Mouse (Mus musculus) layer of hippocampus, postnatal 14 days (tissue): ENCODE measurements around the gene S100a4. TPM values are rescaled to one million over a fixed set of nuclear protein-coding genes. Genes with fewer than 3 reads are reported as not detected.

Experiments
- DNase-seq, 2 experiments: peaks; one replicate each; pipeline ENCODE4 v3.0.0; 2021 to 2022; ENCODE audit warnings: low spot score in 2 of 2, mixed read lengths in 1 of 2
- long read RNA-seq, 2 experiments: library from polyadenylated mRNA; stranded (forward); transcript quantifications; one replicate each; pipeline ENCODE4 v2.0.0; 2021
- total RNA-seq, 2 experiments: library from RNA; stranded (reverse); gene quantifications; 2 replicates each; pipeline ENCODE4 v1.2.3; 2021

S100a4 gene
- 1 to 10 TPM; 7.3 to 9.1 TPM for total RNA-seq
- long read RNA-seq, experiment 1 = 0 reads
- long read RNA-seq, experiment 2 = 0 reads

DNA sequence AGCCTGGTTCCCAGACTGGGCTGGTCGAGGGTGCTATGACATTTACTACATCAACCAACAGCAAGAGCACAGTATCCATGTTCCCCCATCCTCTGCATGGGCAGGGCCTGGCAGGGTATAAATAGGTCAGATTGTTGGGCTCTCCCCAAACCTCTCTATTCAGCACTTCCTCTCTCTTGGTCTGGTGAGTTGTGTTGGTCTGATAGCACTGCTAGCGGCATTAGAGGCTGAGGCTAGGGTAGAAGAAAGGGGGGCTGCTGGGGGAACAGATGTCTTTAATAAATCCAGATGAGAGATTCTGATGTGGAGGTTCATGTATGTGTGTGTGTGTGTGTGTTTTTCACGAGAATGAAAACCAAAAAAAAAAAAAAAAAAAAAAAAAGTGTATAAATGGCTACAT lies at the start of gene S100a4:
TSS of gene S100a4 (plus strand) at position 149 of the 400 bp plus-strand sequence.
- no peak for DNase-seq

DNA sequence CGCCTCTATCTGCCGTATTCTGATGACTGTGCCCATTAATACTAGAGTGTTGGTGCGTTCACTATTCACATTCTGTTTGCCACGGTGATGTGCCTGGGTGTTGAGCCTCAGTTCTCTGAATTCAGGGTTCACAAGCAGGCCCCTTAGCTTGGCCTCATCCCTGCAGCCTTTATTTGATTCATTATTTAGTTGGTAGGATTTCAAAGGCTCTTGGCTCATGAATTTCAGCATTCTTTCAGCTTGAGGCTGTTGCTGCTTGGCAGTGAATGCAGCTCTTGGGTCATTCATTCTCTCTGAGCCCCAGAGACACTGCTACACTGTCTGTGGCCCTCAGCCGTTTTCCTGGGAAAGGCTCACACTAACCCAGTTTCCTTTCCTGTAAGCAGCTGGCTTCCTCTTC lies 47.6 kb upstream of the S100a4 start:
- DNase-seq = peak in 1 of 2 experiments; percentile 84

DNA sequence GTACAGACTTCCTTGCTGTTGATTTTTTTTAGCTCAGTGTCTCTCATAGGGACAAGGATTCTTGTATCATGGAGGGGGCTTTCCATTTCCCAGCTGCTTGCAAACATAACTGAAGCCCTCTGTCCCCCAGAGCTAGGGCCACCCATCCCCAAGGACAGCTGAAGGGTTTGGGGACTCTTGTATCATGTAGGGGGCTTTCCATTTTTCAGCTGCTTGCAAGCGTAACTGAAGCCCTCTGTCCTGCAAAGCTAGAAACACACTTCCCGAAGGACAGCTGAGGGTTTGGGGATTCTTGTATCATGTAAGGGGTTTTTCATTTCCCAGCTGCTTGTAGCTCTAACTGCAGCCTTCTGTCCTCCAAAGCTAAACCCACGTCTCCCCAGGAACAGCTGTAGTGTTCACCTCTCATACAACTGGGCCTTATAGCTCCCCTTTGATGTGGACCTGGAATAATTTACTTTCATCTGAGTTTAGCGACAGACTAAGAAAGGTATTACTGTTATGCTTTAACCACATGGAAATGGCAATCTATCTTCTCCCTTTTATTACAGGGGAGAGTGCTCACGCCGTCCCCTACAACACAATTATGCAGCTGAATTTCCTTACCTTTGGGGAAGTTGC lies 43.5 kb upstream of the S100a4 start, which contains the start of gene S100a3:
TSS of gene S100a3 (plus strand) at position 571 of the 621 bp plus-strand sequence.
- DNase-seq = no peak

DNA sequence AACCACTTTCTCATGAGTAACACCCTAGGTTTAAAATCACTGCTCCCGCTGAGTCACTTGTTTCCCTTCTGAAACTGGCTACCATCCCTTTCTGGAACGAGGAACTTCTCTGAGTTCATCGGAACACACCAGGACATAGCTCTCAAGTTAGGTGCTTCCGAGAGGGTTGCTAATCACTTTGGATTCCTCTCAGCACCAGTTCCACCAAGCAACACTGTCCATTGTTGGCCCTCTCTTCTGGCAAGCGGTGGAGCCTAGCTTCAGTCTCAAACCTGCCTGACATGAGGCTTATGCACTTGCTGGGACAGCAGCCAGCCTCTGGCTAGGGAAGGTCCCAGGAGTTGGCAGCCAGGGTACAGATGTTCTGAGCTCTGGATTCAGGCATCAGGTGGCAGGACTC lies 28.9 kb upstream of the S100a4 start:
- DNase-seq = peak in 1 of 2 experiments; percentile 12

DNA sequence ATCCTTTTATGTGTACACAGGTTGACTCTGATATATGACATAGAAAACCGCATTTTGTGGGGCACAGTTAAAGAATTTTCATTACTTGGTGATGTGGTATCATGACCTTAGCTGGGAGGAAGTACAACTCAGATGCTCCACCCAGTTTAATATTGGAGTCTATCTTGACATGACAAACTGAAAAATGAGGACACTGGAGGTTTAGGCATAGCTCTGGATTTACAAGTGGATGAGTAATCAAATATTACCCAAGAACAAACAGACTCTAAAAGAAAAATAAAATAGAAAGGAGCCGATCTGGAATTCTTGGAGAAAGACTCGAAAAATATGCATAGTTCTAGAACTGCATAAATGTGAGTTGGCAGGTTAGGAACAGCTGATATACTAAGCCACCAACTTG lies 28.3 kb upstream of the S100a4 start:
- DNase-seq = no peak

DNA sequence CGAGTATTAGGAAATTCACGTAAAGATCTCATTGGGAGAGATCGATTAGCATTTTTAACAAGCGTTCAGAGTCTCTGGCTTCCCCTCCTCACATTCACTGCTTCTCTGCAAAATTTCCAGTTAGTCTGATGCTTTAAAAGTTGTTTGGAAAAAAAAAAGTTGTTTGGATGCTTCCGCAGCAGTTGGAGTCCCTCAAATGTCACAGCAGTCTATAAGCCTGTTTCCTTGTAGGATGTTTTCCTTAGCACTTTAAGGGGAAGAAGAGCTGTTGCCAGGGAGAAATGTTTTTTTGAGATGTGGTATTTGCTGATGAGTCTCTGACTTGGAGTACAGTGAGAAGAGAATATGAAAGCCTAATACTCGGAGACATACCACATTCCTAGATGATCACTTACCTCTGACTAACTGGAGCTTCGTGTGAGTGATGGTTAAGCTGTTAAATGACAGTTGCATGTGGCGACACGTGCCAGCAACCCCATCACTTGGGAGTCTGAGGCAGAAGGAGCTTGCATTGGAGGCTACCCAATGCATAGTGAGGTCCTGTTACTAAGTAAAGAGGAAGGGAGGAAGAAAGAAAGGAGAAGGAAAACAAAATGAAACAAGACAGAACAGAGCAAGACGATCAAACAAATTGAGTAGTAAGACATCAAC lies 27.1 kb upstream of the S100a4 start:
- no peak for DNase-seq

DNA sequence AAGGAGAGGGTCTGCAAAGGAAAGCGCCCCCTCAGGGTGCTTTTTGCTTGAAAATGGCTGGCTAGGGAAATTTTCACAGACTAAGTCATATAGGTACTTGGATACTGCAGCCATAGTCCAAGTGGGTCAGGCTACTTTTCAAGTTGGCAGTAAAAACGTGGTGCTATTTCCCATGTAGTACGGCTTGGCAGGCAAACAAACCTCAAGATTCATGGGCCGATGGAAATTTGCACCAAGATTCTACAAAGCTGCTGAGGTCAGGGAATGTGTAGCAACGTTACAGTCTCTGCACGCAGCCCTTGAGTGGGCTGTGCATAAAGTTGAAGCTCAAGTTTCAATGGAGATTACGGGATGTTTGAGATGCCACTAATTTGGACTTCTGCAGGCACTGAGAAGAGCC lies 24.1 kb upstream of the S100a4 start:
- no peak for DNase-seq

DNA sequence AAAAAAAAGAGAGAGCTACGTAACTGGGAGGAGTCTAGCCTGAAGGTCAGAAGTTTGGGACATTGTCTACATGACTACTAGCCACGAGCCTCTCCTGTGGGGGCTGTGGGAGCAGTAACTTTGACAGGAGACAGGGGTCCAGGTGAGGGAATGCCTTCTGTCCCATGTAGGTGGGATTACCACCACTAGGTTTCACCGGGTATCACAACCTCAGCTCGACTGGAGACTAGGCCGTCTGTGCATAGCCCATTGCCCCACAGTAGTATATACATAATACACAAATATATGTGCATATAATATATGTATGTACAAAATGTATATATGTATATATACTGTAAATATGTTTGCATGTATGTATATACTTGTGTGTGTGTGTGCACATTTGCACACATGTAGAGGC lies 22.4 kb upstream of the S100a4 start:
- no peak for DNase-seq

DNA sequence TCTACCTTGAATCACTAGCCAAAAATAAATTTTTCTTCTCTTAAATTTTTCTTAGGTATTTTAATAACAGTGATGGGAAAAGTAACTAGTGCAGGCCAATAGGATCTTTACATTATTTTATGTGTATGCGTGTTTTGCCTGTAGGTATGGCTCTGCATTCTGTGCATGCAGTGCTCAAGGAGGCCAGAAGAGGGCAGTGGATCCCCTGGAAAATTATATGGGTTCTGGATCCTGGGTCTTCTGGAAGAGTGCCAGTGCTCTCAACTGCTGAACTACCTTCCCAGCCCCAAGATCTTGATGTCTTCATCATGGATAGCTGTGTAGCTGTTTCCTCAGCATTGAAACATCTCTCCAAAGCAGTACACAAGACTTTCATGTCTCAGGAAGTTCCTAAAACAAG lies 21.4 kb upstream of the S100a4 start:
- no peak for DNase-seq

DNA sequence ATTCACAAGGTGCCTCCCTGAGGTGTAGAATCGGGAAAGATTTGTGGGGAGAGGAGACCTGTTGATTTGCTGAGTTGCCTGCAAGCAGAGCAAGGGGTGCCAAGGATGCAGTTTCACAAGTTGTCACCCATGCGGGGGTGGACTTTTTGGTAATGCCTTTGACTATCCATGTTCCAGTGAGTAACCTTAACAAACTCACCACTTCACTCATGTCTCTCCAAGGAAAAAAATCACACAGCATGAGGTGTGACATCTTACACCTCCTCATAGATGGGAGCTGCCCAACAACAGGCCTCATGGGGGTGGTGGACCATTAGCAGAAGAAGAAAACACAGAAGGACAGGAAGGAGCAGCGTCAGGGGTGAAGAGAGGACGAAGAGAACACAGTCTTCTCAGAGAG lies 21.0 kb upstream of the S100a4 start:
- DNase-seq = no peak

DNA sequence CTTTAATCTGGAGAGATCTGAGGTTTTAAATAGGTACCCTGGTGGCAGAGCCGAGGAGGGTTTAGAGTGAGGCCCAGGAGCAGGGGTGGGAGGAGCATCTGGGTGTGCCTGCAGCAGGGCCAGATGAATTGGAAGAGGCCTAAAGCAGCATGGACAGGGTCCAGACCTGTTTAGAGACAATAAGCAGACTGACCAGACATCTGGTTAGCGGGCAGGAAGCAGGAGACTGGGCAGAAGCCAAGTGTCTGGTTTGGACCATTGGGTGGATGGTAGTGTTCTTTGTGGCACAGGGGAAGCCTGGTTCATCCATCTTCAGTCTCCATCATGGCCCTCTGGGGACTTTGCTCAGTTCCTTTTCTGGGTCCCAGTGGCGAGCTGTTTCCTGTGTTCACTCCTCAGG lies 19.7 kb upstream of the S100a4 start:
- no peak for DNase-seq

DNA sequence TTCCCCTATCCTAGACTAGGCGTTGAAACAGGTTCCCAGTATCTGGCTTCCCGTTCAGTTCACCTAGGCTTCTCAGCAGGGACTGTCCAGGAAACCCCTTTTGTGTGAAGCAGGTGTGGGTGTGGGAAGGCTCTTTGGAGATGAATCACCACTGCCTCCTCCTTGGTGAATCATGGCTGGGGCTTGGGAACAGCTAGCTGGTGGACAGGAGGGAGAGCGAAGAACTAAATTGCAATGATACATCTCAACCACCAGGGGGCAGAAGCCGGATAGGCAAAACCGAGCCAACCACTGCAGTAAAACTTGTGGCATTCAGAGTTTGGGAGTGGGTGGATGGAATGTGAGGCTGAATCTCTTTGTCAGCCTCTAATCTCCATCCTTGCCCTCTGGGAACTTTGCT lies 18.0 kb upstream of the S100a4 start:
- peak; percentile 67 to 78 for DNase-seq

DNA sequence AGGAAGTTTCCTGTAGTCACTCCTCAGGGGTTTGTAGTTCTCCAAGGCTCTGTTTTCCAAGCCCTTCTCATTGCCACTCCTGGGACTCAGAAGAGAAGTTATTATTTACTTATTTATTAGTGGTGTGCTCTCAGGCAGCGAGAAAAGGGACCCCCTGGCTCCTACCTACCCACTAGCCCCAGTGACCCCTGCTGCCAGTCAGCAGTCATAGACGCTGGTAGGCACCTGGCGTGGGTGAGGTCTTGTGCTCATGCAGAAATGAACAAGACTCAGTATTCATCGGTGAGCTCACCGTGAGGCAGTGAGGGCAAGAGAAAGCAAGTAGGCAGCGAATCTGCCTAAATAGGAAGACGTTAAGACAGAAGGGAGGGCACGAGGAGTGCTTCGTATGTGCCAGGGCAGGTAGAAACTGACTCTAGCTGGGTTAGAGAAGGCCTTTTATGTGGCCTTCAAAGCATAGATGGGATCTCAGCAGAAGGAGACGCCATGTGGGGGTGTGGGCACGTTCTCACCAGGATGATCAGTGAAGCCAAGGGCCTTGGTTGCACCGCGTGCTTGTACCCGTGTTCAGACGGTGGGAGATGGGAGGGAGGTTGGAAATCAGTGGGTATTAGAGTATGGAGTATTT lies 17.4 kb upstream of the S100a4 start:
- DNase-seq = no peak

DNA sequence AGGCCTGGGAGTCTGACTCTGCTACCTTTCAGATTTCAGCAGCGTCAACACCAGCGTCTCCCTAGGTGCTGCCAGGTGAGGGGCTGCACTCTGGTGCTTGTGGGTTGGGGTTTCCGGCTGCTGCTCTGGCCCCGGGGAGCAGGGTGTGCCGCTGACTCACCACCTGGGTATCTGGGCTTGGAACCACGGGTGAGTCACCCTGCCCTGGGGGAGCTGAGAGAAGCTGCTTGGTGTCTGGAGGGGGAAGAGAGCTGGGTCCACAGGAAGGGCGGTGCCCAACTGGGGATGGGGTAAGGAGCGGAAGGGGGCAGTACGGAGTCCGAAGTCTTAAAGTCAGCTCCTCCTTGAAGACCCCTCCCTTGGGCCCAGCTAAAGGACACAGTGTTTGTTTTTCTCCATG lies 16.7 kb upstream of the S100a4 start:
- DNase-seq = no peak

DNA sequence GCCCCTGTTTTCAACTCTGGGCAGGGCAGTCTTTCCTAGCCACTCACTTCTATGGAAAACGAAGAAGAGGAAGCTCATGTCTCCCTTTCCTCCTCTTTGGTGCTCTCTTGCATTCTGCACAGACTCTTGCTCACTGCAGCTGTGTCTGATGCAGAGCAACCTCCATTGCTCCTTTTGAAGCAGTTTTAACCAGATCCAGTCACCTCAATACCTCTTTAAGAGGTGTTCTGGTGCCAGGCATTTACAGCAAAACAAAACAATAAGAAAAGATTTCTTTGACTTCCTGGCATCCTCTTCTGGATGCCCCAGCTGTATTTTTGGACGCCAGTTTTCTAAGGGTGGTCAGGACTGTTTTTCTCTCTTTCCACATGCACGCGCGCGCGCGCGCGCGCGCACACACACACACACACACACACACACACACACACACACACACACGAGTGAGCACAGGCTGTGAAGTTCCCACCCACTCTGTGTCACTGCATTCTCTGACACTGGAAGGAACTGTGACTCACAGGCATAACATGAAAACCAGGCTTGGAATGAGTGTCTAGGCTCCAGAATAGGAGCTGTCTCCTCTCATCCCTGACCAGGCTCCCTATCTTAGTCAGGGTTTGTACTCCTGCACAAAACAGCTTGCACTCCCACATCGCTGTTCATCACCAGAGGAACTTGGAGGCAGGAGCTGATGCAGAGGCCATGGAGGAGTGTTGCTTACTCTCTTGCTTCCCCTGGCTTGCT lies 16.0 kb upstream of the S100a4 start:
- no peak for DNase-seq

DNA sequence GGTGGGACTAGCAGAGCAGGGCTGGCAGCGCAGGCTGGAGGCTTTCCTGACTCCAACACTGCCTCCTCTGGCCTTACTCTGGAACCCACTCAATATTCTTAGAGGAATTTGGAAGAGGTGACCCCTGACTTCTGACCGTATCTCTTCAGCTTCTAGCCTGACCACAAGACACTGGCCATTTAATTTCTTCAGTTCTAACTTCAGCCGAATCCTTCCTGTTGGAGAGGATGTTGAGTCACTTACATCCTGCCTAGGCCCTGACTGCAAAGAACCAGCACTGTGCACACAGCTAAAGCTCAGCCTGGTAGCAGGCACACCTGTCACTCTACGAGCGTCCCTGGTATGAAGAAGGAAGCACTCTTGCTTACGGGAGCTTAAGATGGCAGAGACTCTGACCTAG lies 14.2 kb upstream of the S100a4 start:
- DNase-seq = no peak

DNA sequence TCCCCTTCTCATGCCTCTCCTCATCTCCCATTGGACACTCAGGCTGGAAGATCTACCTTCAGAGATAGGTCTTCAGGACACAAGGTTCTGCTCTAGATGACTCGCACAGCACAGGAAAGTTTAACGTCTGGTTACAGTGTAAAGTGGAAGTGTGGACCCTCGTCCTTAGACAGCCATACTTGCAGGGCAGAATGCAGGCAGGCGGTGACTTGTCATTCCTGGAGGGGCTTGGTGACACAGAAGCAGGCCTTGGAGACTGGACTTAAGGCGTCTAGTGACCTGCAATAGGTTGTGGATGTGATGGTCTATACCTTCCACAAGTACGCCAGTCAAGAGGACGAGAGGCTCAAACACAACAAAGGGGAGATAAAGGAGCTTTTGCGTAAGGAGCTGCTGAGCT lies 13.6 kb upstream of the S100a4 start, which contains the start of gene S100a2:
TSS of gene S100a2 (plus strand) at position 301 of the 400 bp plus-strand sequence.
- DNase-seq = no peak

DNA sequence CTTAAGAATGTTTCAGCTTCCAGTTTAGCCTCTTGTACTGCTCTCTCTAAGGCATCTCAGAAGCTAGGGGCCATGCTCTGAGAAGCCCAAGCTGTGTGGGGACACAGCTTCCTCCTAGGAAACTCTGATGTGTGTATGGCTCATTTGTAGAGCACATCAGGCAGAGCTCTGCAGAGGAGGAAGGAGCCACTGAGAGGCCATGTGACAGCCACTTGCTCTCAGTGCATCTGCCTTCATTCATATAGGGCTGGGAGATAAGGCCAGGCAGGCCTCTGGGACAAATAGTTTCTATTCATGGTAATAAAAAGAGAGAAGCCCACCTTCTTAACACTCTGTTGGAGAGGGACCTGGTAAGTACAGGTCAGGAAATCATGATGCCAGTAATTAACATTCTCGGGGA lies 9.1 kb upstream of the S100a4 start:
- DNase-seq = no peak

DNA sequence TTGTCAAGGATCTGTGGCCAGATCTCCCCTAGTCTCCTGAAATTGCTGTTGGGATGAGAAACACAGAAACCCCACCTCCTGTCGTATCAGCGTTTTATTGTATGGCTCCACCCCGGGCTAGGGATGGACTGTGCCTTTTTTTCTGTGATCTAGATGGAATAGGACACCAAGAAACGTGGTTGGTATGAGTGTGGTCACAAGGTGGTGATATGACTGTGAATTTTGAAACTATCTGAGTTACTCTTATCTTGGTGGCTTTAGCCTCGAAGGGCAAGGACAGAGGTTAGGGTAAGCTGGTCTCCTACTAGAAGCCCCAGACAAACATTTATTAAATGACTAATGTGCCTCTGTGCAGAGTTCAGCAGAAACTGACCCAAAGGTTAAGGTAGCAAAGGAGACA lies 8.0 kb upstream of the S100a4 start:
- DNase-seq = no peak

DNA sequence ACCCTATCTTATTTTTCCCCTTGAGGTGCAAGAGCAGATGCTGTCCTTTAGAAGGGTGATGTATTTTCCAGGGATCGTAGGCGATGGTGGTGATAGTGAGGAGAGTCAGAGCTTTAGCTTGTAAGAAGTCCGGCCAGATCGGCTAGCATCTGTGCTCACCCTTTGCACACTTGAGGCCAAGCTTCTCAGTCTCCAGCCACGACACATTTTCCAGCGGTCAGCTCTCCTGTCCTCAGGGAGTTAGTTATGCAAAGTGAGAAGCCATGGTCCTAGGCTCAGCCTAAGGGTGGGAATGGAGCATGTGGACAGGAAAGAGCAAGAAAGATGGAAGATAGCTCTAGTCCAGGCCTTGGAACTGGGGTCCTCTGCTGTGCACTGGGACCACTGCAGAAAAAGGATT lies 6.8 kb upstream of the S100a4 start:
- DNase-seq = no peak

DNA sequence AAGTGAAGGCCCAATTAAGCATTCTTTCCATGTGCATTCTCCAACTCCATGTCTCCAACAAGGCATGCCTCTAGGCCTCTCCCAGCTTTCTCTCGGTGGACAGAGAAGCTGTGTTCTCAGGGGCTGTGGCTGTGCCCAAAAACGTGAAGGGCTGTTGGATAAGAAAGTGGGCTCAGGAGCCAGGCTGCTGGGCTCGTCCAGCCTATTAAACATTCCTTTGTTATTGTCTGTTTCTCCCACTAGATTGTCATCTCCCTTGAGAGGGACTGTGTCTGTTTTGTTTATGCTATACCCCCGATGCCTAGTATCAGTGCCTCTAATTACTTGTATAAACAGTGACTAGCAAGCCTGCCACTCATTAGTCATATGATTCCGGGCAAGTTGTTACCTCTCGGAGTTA lies 5.8 kb upstream of the S100a4 start:
- no peak for DNase-seq

DNA sequence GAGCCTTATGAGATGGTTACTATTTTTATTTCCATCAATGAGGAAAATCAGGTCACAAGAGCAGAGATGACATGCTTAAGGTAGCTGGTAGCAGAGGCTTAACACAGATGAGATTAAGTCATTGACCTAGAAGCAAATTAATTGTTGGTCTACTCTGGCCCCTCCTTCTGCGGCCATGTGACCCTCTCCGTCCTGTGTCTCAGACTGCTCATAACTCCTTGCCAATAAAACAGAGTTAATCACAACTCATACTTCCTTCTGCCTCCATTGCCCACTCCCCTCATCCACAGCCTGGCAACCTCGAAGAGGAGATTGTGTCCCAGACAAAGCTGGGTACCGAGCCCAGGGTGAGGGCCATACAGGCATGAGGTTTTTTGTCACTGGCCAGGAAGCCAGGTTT lies 5.4 kb upstream of the S100a4 start:
- DNase-seq = no peak
